Mouse (Mus musculus) heart, adult 18-20 months (tissue): ENCODE results near the gene Gm10447. TPM values are rescaled to one million over a fixed set of nuclear protein-coding genes. Genes with fewer than 3 reads are reported as not detected.
A peak's percentile ranks its signal among the peaks of the same experiment; 100 is the strongest.

Experiments
- DNase-seq, 2 experiments: peaks; one replicate each; pipeline ENCODE4 v3.0.0; 2021 to 2022; ENCODE audit warnings: mixed read lengths in 1 of 2
- long read RNA-seq, 2 experiments: library from polyadenylated mRNA; stranded (forward); transcript quantifications; one replicate each; pipeline ENCODE4 v2.0.0; 2021
- total RNA-seq, 2 experiments: library from RNA; stranded (reverse); gene quantifications; 2 replicates each; pipeline ENCODE4 v1.2.3; 2021

Gm10447 gene
- total RNA-seq = not detected
- long read RNA-seq, experiment 1 = 0 reads
- long read RNA-seq, experiment 2 = 0 reads

GRCm38 (mm10) chr11:53456474-53457371 lies at the start of gene Gm10447, which contains the start of gene Shroom1:
TSS of gene Gm10447 (minus strand) at chr11:53457110.
TSS of gene Shroom1 (plus strand) at chr11:53457205.
- peak; percentile 66 to 75 for DNase-seq

- no peak for DNase-seq
Observed at GRCm38 (mm10) chr11:53505026-53505663, 48.2 kb upstream of the Gm10447 start.

GRCm38 (mm10) chr11:53504376-53504775 lies 47.5 kb upstream of the Gm10447 start:
- no peak for DNase-seq

GRCm38 (mm10) chr11:53503738-53504137 lies 46.8 kb upstream of the Gm10447 start:
- DNase-seq = no peak

GRCm38 (mm10) chr11:53502039-53502765 lies 45.3 kb upstream of the Gm10447 start:
- DNase-seq = no peak

GRCm38 (mm10) chr11:53500569-53500968 lies 43.7 kb upstream of the Gm10447 start:
- peak in 1 of 2 experiments; percentile 45 for DNase-seq

GRCm38 (mm10) chr11:53496946-53497345 lies 40.0 kb upstream of the Gm10447 start:
- DNase-seq = peak in 1 of 2 experiments; percentile 35

- peak; percentile 42 to 61 for DNase-seq
Observed at GRCm38 (mm10) chr11:53495417-53495816, 38.5 kb upstream of the Gm10447 start.

GRCm38 (mm10) chr11:53493243-53493955 lies 36.5 kb upstream of the Gm10447 start:
- DNase-seq = no peak

- peak; percentile 55 to 81 for DNase-seq
Observed at GRCm38 (mm10) chr11:53491954-53492401, 35.1 kb upstream of the Gm10447 start.

- no peak for DNase-seq
Observed at GRCm38 (mm10) chr11:53489421-53489820, 32.5 kb upstream of the Gm10447 start.

GRCm38 (mm10) chr11:53489007-53489406 lies 32.1 kb upstream of the Gm10447 start:
- no peak for DNase-seq

GRCm38 (mm10) chr11:53486822-53487594 lies 30.1 kb upstream of the Gm10447 start:
- DNase-seq = no peak

GRCm38 (mm10) chr11:53486351-53486750 lies 29.4 kb upstream of the Gm10447 start:
- DNase-seq = no peak

- no peak for DNase-seq
Observed at GRCm38 (mm10) chr11:53485719-53486118, 28.8 kb upstream of the Gm10447 start.

GRCm38 (mm10) chr11:53483159-53483891 lies 26.4 kb upstream of the Gm10447 start:
- no peak for DNase-seq

- no peak for DNase-seq
Observed at GRCm38 (mm10) chr11:53481088-53481730, 24.3 kb upstream of the Gm10447 start.

- peak in 1 of 2 experiments; percentile 18 for DNase-seq
Observed at GRCm38 (mm10) chr11:53479783-53480301, 22.9 kb upstream of the Gm10447 start, which contains the start of the genes Gm9945 and Sowaha. TSS of gene Gm9945 (plus strand) at chr11:53480166. TSS of gene Sowaha (minus strand) at chr11:53480274.

GRCm38 (mm10) chr11:53479171-53479782 lies 22.4 kb upstream of the Gm10447 start:
- no peak for DNase-seq
